Mouse (Mus musculus) forebrain, postnatal 0 days (tissue): ENCODE results near the gene Htr5b. TPM values are rescaled to one million over a fixed set of nuclear protein-coding genes. Genes with fewer than 3 reads are reported as not detected.
A peak's percentile ranks its signal among the peaks of the same experiment; 100 is the strongest.

Experiments
- ATAC-seq: fragments of 200-750 bp; cut with Nextera tagmentation; 2 replicates; pipeline ENCODE4 v1.8.0; 2017; ENCODE audit warnings: mild to moderate bottlenecking, moderate library complexity
- DNase-seq: peaks from one replicate; pipeline ENCODE4 v3.0.0-alpha.2; 2015
- H3K27ac ChIP-seq: fragments of 300-500 bp; sonication (generic); 2 replicates; pipeline ENCODE4 v1.5.1; 2014; ENCODE audit warnings: low read depth, mild to moderate bottlenecking, antibody characterized with exemption, low read length, moderate library complexity, mixed read lengths
- H3K27me3 ChIP-seq: fragments of 300-500 bp; sonication (generic); 2 replicates; pipeline ENCODE4 v1.6.1; 2014; ENCODE audit warnings: mild to moderate bottlenecking, low read length, mixed read lengths; ENCODE audit not compliant: insufficient read depth
- H3K36me3 ChIP-seq: fragments of 300-500 bp; sonication (generic); 2 replicates; pipeline ENCODE4 v1.6.1; 2014; ENCODE audit warnings: mild to moderate bottlenecking, moderate library complexity; ENCODE audit not compliant: insufficient read depth
- H3K4me1 ChIP-seq: fragments of 300-500 bp; sonication (generic); 2 replicates; pipeline ENCODE4 v1.6.1; 2014; ENCODE audit warnings: antibody characterized with exemption; ENCODE audit not compliant: insufficient read depth
- H3K4me2 ChIP-seq: fragments of 300-500 bp; sonication (generic); 2 replicates; pipeline ENCODE4 v1.6.1; 2014; ENCODE audit warnings: low read depth, mild to moderate bottlenecking, moderate library complexity
- H3K4me3 ChIP-seq: fragments of 300-500 bp; sonication (generic); 2 replicates; pipeline ENCODE4 v1.5.1; 2014; ENCODE audit warnings: low read depth, low read length, mixed read lengths
- H3K9ac ChIP-seq: fragments of 300-500 bp; sonication (generic); 2 replicates; pipeline ENCODE4 v1.6.1; 2014; ENCODE audit warnings: mild to moderate bottlenecking
- H3K9me3 ChIP-seq: fragments of 300-500 bp; sonication (generic); 2 replicates; pipeline ENCODE4 v1.6.1; 2016; ENCODE audit warnings: low read length
- CTCF ChIP-seq: sonication (generic); IDR thresholded peaks from 2 replicates; pipeline ENCODE4 v1.5.1; 2016; ENCODE audit warnings: antibody characterized with exemption, control low read depth, low read depth
- WGBS: fragments of 180-500 bp; shearing (Covaris S2); extraction: QIAGEN DNeasy Blood & Tissue Kit; methylation state at CpG from one replicate; pipeline ENCODE4 v1.1.7; 2014; 5-methylcytosine and 5-hydroxymethylcytosine counted together
- polyA plus RNA-seq: library from polyadenylated mRNA; unstranded; fragments of >200 nt; fragmentation: Nextera tagmentation; extraction: Ambion mirVana; gene quantifications from 2 replicates; pipeline ENCODE4 v1.2.1, GENCODE M21; 2015
- total RNA-seq: library from RNA; depleted of rRNA; stranded (reverse); fragments of >200 nt; gene quantifications from 2 replicates; pipeline ENCODE4 v1.2.3, GENCODE M21; 2014; rRNA removed

Htr5b gene
- total RNA-seq: 1.4 and 2.2 TPM in 2 replicates
- polyA plus RNA-seq: 1.9 and 3.5 TPM in 2 replicates

GRCm38 (mm10) chr1:121528399-121528720, at the start of gene Htr5b:
Htr5b (minus strand) TSS chr1:121528465.
- no peaks in the 10 kb centered on the region for H3K9me3 ChIP-seq
- H3K4me1 ChIP-seq: peaks cover 10% of the 10 kb centered on the region; the same call in 1 of the 2 replicates
- H3K4me2 ChIP-seq: peak within 1 kb of the TSS; percentile 57
- peak within 1 kb of the TSS; percentile 28 for H3K9ac ChIP-seq
- peak within 1 kb of the TSS; percentile 37 for H3K4me3 ChIP-seq
- WGBS: 0% methylated on average over 11 of the region's 11 CpGs
- H3K27me3 ChIP-seq: peaks cover 13% of the 10 kb centered on the region; the same call in 1 of the 2 replicates
- H3K27ac ChIP-seq: no peak within 1 kb of the TSS
- no peaks in the 10 kb centered on the region for H3K36me3 ChIP-seq
- DNase-seq (peak; percentile 63), ATAC-seq (peak; percentile 95)
- TF ChIP-seq CTCF: no peak

GRCm38 (mm10) chr1:121577491-121577890, 49.2 kb upstream of the Htr5b start:
- Histone ChIP-seq H3K27me3 (no peaks in the 10 kb centered on the region), H3K9me3 (no peaks in the 10 kb centered on the region), H3K9ac (no peak overlapping the region), H3K4me3 (no peak overlapping the region), H3K4me1 (no peaks in the 10 kb centered on the region), H3K36me3 (no peaks in the 10 kb centered on the region), H3K4me2 (no peak overlapping the region), H3K27ac (no peak overlapping the region)
- TF ChIP-seq CTCF: no peak
- ATAC-seq (peak; percentile 34; the same call in 1 of the 2 replicates), DNase-seq (no peak)
- WGBS: 15% methylated on average over 1 of the region's 1 CpGs

DNA sequence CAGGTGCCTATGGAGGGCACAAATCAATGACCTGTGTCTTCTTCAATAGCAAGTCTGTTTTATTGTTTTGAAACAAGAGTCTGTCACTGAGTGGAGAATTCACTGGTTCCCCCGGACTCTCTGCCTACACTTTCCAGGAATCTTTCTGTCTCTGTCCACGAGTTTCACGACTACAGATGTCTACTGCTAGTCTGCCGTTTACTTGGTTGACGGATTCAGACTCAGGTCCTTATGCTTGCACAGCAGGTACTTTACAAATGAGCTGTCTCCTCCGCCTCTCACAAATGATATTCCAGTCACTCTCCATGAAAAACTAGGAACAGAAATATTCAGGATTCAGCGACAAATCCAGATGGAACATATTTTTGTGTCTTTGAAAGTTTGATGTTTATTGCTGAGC, 42.3 kb upstream of the Htr5b start:
- Histone ChIP-seq H3K9ac (no peak overlapping the region), H3K27me3 (no peaks in the 10 kb centered on the region), H3K36me3 (no peaks in the 10 kb centered on the region), H3K4me1 (peaks cover 8% of the 10 kb centered on the region; the same call in 1 of the 2 replicates), H3K4me3 (no peak overlapping the region), H3K9me3 (no peaks in the 10 kb centered on the region), H3K4me2 (no peak overlapping the region), H3K27ac (no peak overlapping the region)
- ATAC-seq (no peak), DNase-seq (no peak)
- TF ChIP-seq CTCF: no peak
- 85% methylated on average over 7 of the region's 7 CpGs for WGBS

DNA sequence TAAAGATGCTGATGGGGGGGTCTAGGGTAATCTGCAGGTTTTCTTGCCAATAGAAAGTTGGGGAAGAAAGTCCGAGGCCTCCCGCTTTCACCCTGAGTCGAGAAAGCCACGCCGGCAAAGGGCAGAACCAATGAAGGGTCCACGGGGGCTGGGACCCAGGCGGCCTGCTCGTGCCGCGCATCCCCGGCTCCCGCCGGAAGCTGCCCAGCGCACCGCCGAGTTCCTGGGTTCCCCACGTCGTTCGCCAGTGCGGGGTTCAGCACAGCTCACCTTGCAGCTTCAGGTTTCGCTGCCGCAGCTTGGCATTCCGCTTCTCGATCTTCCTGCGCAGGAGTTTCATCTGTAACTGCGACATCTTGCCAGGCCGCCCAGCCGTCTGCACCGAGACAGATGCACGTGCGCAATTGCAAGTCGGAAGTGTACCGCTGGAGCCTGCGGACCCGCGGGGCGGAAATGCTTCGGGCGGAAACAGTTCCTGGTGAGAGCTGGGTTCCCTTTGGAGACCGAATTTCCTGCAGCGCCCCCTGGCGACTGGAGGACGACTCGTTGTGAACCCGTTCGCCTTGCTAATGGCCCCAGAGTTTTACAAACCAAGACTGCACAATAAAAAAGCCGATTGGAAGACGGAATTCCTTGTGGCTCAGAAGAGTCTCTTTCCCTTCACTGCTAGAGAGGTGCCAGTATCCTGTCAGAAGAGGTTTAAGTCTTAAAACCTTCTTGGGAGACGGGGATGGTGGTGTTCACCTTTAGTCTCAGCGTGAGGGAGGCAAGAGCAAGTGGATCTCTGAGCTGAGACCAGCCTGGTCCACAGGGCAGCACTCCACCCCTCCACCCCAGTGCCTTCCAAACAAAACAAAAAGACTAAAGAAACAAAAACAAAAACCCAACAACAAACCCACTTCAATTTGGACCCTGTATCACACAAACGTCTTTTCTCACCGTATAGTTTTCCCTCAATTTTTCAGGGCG, 39.5 kb upstream of the Htr5b start, which contains the start of gene Ddx18:
Ddx18 (minus strand) TSS at position 469 of the 969 bp plus-strand sequence.
- H3K9ac ChIP-seq: peak within 1 kb of the TSS; percentile 64
- WGBS: 7% methylated on average over 52 of the region's 53 CpGs
- H3K27me3 ChIP-seq: no peaks in the 10 kb centered on the region
- H3K4me2 ChIP-seq: peak within 1 kb of the TSS; percentile 76
- H3K4me1 ChIP-seq: peaks cover 8% of the 10 kb centered on the region; the same call in 1 of the 2 replicates
- ATAC-seq (peak; percentile 98), DNase-seq (peak; percentile 97)
- peak within 1 kb of the TSS; percentile 80 for H3K4me3 ChIP-seq
- TF ChIP-seq CTCF: peak; percentile 94
- H3K27ac ChIP-seq: peak within 1 kb of the TSS; percentile 69
- H3K9me3 ChIP-seq: no peaks in the 10 kb centered on the region
- H3K36me3 ChIP-seq: peaks cover 22% of the 10 kb centered on the region

- Histone ChIP-seq H3K36me3 (peaks cover 86% of the 10 kb centered on the region), H3K9ac (no peak overlapping the region), H3K4me1 (no peaks in the 10 kb centered on the region), H3K27ac (no peak overlapping the region), H3K27me3 (no peaks in the 10 kb centered on the region), H3K4me3 (no peak overlapping the region), H3K4me2 (no peak overlapping the region), H3K9me3 (no peaks in the 10 kb centered on the region)
- DNase-seq: no peak
- WGBS: 98% methylated on average over 5 of the region's 5 CpGs
- ATAC-seq: no peak
- no peak for TF ChIP-seq CTCF
Observed at GRCm38 (mm10) chr1:121557861-121558260, 29.6 kb upstream of the Htr5b start.

DNA sequence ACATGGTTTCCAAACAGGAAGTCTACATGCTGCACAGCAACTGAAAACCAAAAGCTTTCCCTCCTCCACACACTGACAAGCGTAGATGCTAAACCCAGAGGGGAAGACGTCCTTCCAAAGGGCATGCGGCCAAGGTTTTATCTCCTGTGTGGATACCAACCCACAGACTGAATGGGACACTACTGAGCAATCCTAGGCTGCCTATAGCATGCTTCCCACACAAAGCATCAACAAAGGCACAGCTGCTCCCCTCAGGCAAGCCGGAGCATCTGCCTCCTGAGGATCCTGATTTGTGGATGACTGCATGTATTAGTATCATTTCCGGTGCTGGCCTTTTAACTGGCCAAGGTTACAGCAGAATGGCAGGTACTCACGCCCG, 23.2 kb upstream of the Htr5b start:
- H3K4me3 ChIP-seq: no peak overlapping the region
- H3K27me3 ChIP-seq: no peaks in the 10 kb centered on the region
- 86% methylated on average over 7 of the region's 7 CpGs for WGBS
- peaks cover 48% of the 10 kb centered on the region for H3K36me3 ChIP-seq
- no peak overlapping the region for H3K27ac ChIP-seq
- H3K9me3 ChIP-seq: no peaks in the 10 kb centered on the region
- DNase-seq (no peak), ATAC-seq (no peak)
- H3K4me1 ChIP-seq: no peaks in the 10 kb centered on the region
- no peak overlapping the region for H3K4me2 ChIP-seq
- TF ChIP-seq CTCF: no peak
- no peak overlapping the region for H3K9ac ChIP-seq

GRCm38 (mm10) chr1:121550801-121551456, 22.7 kb upstream of the Htr5b start:
- Histone ChIP-seq H3K27ac (no peak overlapping the region), H3K36me3 (peaks cover 44% of the 10 kb centered on the region), H3K9ac (no peak overlapping the region), H3K4me1 (no peaks in the 10 kb centered on the region), H3K4me3 (no peak overlapping the region), H3K27me3 (no peaks in the 10 kb centered on the region), H3K4me2 (no peak overlapping the region), H3K9me3 (no peaks in the 10 kb centered on the region)
- no peak for TF ChIP-seq CTCF
- DNase-seq (no peak), ATAC-seq (no peak)
- WGBS: 88% methylated on average over 16 of the region's 16 CpGs
